Mouse (Mus musculus) megakaryocyte, embryonic 14.5 days (primary cell): Measurements from ENCODE around the gene Sephs2.

Experiments used
- FLI1 ChIP-seq: IDR thresholded peaks from 2 replicates; pipeline ENCODE4 v1.6.1; 2012; ENCODE audit warnings: low read length, inconsistent platforms, mixed read lengths
- GATA1 ChIP-seq: IDR thresholded peaks from 3 replicates; pipeline ENCODE4 v1.6.1; 2012; ENCODE audit warnings: mixed read lengths, low read length, inconsistent platforms, borderline replicate concordance

DNA sequence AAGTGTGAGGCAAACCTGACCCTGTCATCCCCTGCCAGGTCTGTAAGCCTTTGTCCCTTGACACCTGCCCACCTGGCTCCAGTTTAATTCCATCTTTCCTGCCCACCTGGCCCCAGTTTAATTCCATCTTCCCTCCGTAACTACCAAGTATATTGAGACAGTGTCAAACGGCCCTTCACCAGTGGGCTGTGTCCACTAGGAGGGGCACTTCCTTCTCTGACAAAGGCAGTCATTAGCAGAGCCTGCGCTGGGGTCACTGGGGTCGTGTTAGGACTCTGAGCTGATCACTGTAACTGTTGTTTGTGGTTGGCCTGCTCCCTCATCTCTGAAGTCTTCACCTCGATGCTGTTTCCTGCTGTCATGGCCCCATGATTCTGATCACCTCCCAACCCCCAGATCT is 48.2 kb upstream of the Sephs2 start:
- TF ChIP-seq GATA1: no peak
- TF ChIP-seq FLI1: no peak
